Mouse (Mus musculus) liver, postnatal 0 days (tissue): Measurements from ENCODE around the gene Isyna1.

Source experiments
- CTCF ChIP-seq: sonication (generic); IDR thresholded peaks from 2 replicates; pipeline ENCODE4 v1.5.1; 2016; ENCODE audit warnings: antibody characterized with exemption, low read depth
- EP300 ChIP-seq: IDR thresholded peaks from 2 replicates; pipeline ENCODE4 v1.6.1; 2016; ENCODE audit warnings: antibody characterized with exemption, low read depth, mild to moderate bottlenecking

GRCm38 (mm10) chr8:70614469-70614868 lies 20.3 kb downstream of the Isyna1 start:
- TF ChIP-seq CTCF (no peak), EP300 (no peak)
